8 mouse cellular contexts compared by ENCODE assay signal in the genomic region with DNA sequence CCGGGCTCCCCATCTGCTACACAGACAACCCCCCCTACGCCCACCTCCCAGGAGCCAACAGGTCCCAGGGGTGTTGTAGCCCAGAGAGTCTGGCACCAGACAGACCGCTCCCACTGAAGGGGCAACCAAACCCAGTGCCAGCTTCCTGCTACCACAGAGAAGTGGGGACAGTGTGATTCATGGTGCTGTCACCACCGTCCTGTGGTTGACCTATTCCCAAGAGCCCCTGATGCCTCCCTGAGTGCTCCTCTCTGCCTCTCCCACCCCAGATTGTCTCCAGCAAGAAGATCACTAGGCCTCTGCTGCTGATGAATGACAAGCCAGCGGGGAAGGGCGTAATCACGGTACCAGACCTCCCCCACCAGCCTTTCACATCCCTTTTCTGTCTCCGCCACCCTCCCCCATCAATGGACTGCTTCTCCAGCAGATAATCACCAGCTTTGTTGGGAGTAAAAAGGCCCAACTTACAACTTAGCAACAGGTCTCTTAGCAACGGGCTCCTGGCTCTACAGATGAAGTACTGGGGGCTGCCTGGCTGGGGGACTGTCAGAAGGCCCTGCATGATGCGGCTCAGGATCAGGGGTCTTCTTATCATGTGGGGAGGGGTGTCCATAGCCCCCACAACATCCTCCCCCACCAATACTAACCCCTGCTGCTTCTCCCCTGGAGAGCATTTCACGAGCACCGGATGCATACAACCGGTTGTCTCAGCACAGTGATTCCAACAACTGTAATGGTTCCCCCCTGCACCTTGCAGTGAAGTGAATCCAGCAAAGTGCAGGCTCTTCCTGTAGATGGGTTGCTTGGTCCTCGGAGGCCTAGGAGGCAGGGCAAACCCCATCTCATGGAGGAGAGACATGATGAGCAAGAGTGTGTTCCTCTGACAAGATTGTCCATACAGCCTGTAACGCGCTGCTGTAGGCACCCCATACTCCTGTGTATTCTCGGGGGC. TPM values are rescaled to one million over a fixed set of nuclear protein-coding genes. Genes with fewer than 3 reads are reported as not detected.
DNase-seq lines count a peak whose midpoint lies in the region; ATAC-seq and TF ChIP-seq lines count a peak whose summit lies in the region.

No protein-coding gene starts in this region.

- WGBS in lung, embryonic 15.5 days: 54% methylated on average over 17 of the region's 17 CpGs
- WGBS in lung, postnatal 0 days: 57% methylated on average over 17 of the region's 17 CpGs
- 20% methylated on average over 17 of the region's 17 CpGs for WGBS in neural tube, embryonic 14.5 days

- DNase-seq in lung, postnatal 0 days (ENCODE audit: low spot score): no peak
- DNase-seq in frontal cortex, adult 2 months (ENCODE audit: extremely low spot score in 1 of 2, low spot score in 1 of 2): peak; percentile 66 to 76
- peak; percentile 84 to 87 for DNase-seq in left cerebral cortex, postnatal 10 days (ENCODE audit: extremely low spot score in 1 of 2, low spot score in 2 of 2)
- no peak for DNase-seq in gastrocnemius, postnatal 14 days
- no peak for DNase-seq in adrenal gland, postnatal 4 days (ENCODE audit: low spot score in 2 of 2)
- DNase-seq in urinary bladder, postnatal 25 days (ENCODE audit: low spot score): no peak

- no peak for TF ChIP-seq EP300 in lung, postnatal 0 days (IDR thresholded peaks at IDR 0.05)

- no peaks in the 10 kb centered on the region for H3K9me3 ChIP-seq in lung, embryonic 15.5 days
- H3K9me3 ChIP-seq in lung, postnatal 0 days (ENCODE audit: low read length): no peaks in the 10 kb centered on the region
- no peaks in the 10 kb centered on the region for H3K9me3 ChIP-seq in neural tube, embryonic 14.5 days (ENCODE audit: control insufficient read depth, low read length)

- H3K4me2 ChIP-seq in lung, embryonic 15.5 days: no peak overlapping the region
- H3K4me2 ChIP-seq in lung, postnatal 0 days (replicated peaks; ENCODE audit: low read depth, low read length): no peak overlapping the region
- H3K4me2 ChIP-seq in neural tube, embryonic 14.5 days (ENCODE audit: low read depth, low read length): no peak overlapping the region

- ATAC-seq in lung, embryonic 15.5 days (ENCODE audit: borderline replicate concordance, extremely low read depth, low FRiP score, low TSS enrichment): 0 out of 2 replicates have a peak, but pooled peaks have one; percentile 5
- ATAC-seq in lung, postnatal 0 days: no peak
- ATAC-seq in neural tube, embryonic 14.5 days (ENCODE audit: low read depth): peak; percentile 83

- no peaks in the 10 kb centered on the region for H3K4me1 ChIP-seq in lung, embryonic 15.5 days
- H3K4me1 ChIP-seq in lung, postnatal 0 days (ENCODE audit: insufficient read depth, low read depth, low read length): no peaks in the 10 kb centered on the region
- peaks cover 18% of the 10 kb centered on the region; the same call in 1 of the 2 replicates for H3K4me1 ChIP-seq in neural tube, embryonic 14.5 days (ENCODE audit: control insufficient read depth, insufficient read depth, low read length)

- no peaks in the 10 kb centered on the region for H3K27me3 ChIP-seq in lung, embryonic 15.5 days
- H3K27me3 ChIP-seq in lung, postnatal 0 days (replicated peaks; ENCODE audit: insufficient read depth, low read length): no peaks in the 10 kb centered on the region
- no peaks in the 10 kb centered on the region for H3K27me3 ChIP-seq in neural tube, embryonic 14.5 days (ENCODE audit: control insufficient read depth, insufficient read depth, low read length)

- no peak overlapping the region for H3K4me3 ChIP-seq in lung, embryonic 15.5 days
- H3K4me3 ChIP-seq in lung, postnatal 0 days (ENCODE audit: low read depth, low read length): no peak overlapping the region
- H3K4me3 ChIP-seq in neural tube, embryonic 14.5 days (ENCODE audit: low read depth, low read length): no peak overlapping the region

- H3K27ac ChIP-seq in lung, embryonic 15.5 days: no peak overlapping the region
- no peak overlapping the region for H3K27ac ChIP-seq in lung, postnatal 0 days (ENCODE audit: low read length)
- H3K27ac ChIP-seq in neural tube, embryonic 14.5 days (ENCODE audit: low read depth, low read length): peak overlapping the region; percentile 64

- H3K9ac ChIP-seq in lung, embryonic 15.5 days: no peak overlapping the region
- H3K9ac ChIP-seq in lung, postnatal 0 days (replicated peaks; ENCODE audit: low read depth): no peak overlapping the region
- H3K9ac ChIP-seq in neural tube, embryonic 14.5 days (replicated peaks; ENCODE audit: low read depth, low read length): no peak overlapping the region

- no peak for TF ChIP-seq CTCF in lung, postnatal 0 days (IDR thresholded peaks at IDR 0.05)

- intact Hi-C loops in left cerebral cortex, postnatal 10 days (cut with DNase I): no loop called here
- intact Hi-C loops in gastrocnemius, postnatal 14 days (cut with DNase I; ENCODE audit: low total_unique reads): no loop called here

- no peaks in the 10 kb centered on the region for H3K36me3 ChIP-seq in lung, embryonic 15.5 days
- no peaks in the 10 kb centered on the region for H3K36me3 ChIP-seq in lung, postnatal 0 days (ENCODE audit: insufficient read depth, low read length)
- H3K36me3 ChIP-seq in neural tube, embryonic 14.5 days (ENCODE audit: control insufficient read depth, insufficient read depth, low read length): no peaks in the 10 kb centered on the region

RNA-seq across cellular contexts. Expression of gene Cpne2, which starts 19.0 kb away (rescaled TPM):
- 9.6 and 10.3 TPM in 2 replicates for polyA plus RNA-seq in lung, embryonic 15.5 days (2015; fragmentation: Nextera tagmentation; extraction: Ambion mirVana)
- polyA plus RNA-seq in lung, postnatal 0 days (2015; fragmentation: Nextera tagmentation; extraction: Ambion mirVana): 8.6 and 9.2 TPM in 2 replicates
- polyA plus RNA-seq in frontal cortex, adult 2 months (2012; rRNA removed): 49.0 and 49.3 TPM in 2 replicates
- 10 to 100 TPM; 40.3 to 42.3 TPM for total RNA-seq in left cerebral cortex, postnatal 10 days (2021)
- polyA plus RNA-seq in neural tube, embryonic 14.5 days (2014; fragmentation: Nextera tagmentation; extraction: Ambion mirVana): 27.2 and 33.7 TPM in 2 replicates
- total RNA-seq in gastrocnemius, postnatal 14 days (2021): 10 to 100 TPM; 13.4 to 20.7 TPM
- total RNA-seq in adrenal gland, postnatal 4 days (2021): 10 to 100 TPM; 18.1 to 20.4 TPM

RNA-seq across cellular contexts. Expression of gene Rspry1, which starts 50.0 kb away (rescaled TPM):
- 33.7 and 35.2 TPM in 2 replicates for polyA plus RNA-seq in lung, embryonic 15.5 days (2015; fragmentation: Nextera tagmentation; extraction: Ambion mirVana)
- polyA plus RNA-seq in lung, postnatal 0 days (2015; fragmentation: Nextera tagmentation; extraction: Ambion mirVana): 19.4 and 21.3 TPM in 2 replicates
- 17.9 and 18.6 TPM in 2 replicates for polyA plus RNA-seq in frontal cortex, adult 2 months (2012; rRNA removed)
- 10 to 100 TPM; 34.6 to 35.7 TPM for total RNA-seq in left cerebral cortex, postnatal 10 days (2021)
- 50.2 and 56.4 TPM in 2 replicates for polyA plus RNA-seq in neural tube, embryonic 14.5 days (2014; fragmentation: Nextera tagmentation; extraction: Ambion mirVana)
- total RNA-seq in gastrocnemius, postnatal 14 days (2021): 10 to 100 TPM in 1 of 2 experiments, 1 to 10 TPM in 1; 9.4 to 10.3 TPM
- 10 to 100 TPM; 26.2 to 26.7 TPM for total RNA-seq in adrenal gland, postnatal 4 days (2021)

RNA-seq across cellular contexts. Expression of gene Fam192a, which starts 50.0 kb away (rescaled TPM):
- polyA plus RNA-seq in lung, embryonic 15.5 days (2015; fragmentation: Nextera tagmentation; extraction: Ambion mirVana): 55.4 and 59.8 TPM in 2 replicates
- 40.9 and 47.7 TPM in 2 replicates for polyA plus RNA-seq in lung, postnatal 0 days (2015; fragmentation: Nextera tagmentation; extraction: Ambion mirVana)
- 54.5 and 63.2 TPM in 2 replicates for polyA plus RNA-seq in frontal cortex, adult 2 months (2012; rRNA removed)
- total RNA-seq in left cerebral cortex, postnatal 10 days (2021): 10 to 100 TPM; 42.0 to 46.1 TPM
- 72.8 and 81.4 TPM in 2 replicates for polyA plus RNA-seq in neural tube, embryonic 14.5 days (2014; fragmentation: Nextera tagmentation; extraction: Ambion mirVana)
- 10 to 100 TPM; 21.1 to 25.2 TPM for total RNA-seq in gastrocnemius, postnatal 14 days (2021)
- 10 to 100 TPM; 43.8 to 50.1 TPM for total RNA-seq in adrenal gland, postnatal 4 days (2021)

Comparison
In these comparisons a context has a peak if more than half of its experiments do, and no peak if none do; other contexts are left out.
1. DNase-seq: peak in frontal cortex, adult 2 months (2 of 2) and left cerebral cortex, postnatal 10 days (2 of 2); none in lung, postnatal 0 days (single experiment), gastrocnemius, postnatal 14 days (single experiment), adrenal gland, postnatal 4 days (0 of 2) and urinary bladder, postnatal 25 days (single experiment).